8 mouse cellular contexts compared by ENCODE assay signal in the genomic region with DNA sequence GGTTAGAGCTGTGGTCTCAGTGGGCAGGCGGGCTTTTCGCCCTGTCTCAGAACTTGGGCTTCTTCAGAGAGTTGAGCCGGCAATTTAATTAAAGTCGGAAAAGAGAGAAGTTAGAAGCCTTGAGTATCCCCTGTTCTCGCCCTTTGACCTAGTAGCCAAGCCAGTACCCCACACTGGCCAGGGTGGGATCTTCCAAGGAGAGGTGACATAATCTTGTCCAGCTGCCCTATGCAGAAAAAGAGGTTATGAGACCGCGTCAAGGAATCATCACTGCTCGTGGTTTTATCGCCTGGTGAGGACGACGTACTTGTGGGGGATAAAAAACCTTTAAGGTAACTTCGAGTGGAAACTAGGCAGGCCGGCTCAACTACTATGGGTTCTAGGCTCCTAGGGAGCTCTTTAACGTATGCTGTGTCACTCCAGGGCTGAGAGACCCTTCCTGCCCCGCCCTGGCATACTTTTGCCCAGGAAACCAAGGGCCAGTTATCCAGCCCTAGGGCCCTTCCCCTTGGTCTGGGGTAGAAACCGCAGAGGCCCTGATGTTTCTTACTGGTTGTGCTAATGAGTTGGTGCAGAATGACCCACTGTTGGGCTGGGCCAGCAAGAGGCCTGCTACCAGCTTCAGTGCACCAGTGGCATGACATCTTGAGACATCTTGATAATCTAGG. TPM values are rescaled to one million over a fixed set of nuclear protein-coding genes. Genes with fewer than 3 reads are reported as not detected.
A peak's percentile ranks its signal among the peaks of the same experiment; 100 is the strongest.
DNase-seq lines count a peak whose midpoint lies in the region; ATAC-seq lines count a peak whose summit lies in the region.

No protein-coding gene starts in this region.

- no peak overlapping the region for H3K27ac ChIP-seq in kidney, embryonic 14.5 days (ENCODE audit: low read depth, low read length)
- no peak overlapping the region for H3K27ac ChIP-seq in embryonic facial prominence, embryonic 12.5 days
- peak overlapping the region; percentile 83 for H3K27ac ChIP-seq in kidney, embryonic 15.5 days

- H3K9me3 ChIP-seq in kidney, embryonic 14.5 days (ENCODE audit: control insufficient read depth, low read length): no peaks in the 10 kb centered on the region
- no peaks in the 10 kb centered on the region for H3K9me3 ChIP-seq in embryonic facial prominence, embryonic 12.5 days
- no peaks in the 10 kb centered on the region for H3K9me3 ChIP-seq in kidney, embryonic 15.5 days (replicated peaks)

- peaks cover 14% of the 10 kb centered on the region; the same call in 1 of the 2 replicates for H3K4me1 ChIP-seq in kidney, embryonic 14.5 days (ENCODE audit: control insufficient read depth, insufficient read depth, low read length)
- peaks cover 22% of the 10 kb centered on the region for H3K4me1 ChIP-seq in embryonic facial prominence, embryonic 12.5 days
- H3K4me1 ChIP-seq in kidney, embryonic 15.5 days: peaks cover 29% of the 10 kb centered on the region

- H3K4me3 ChIP-seq in kidney, embryonic 14.5 days (ENCODE audit: low read length): peak overlapping the region; percentile 77
- H3K4me3 ChIP-seq in embryonic facial prominence, embryonic 12.5 days: peak overlapping the region; percentile 74
- H3K4me3 ChIP-seq in kidney, embryonic 15.5 days (replicated peaks): peak overlapping the region; percentile 77

- 25% methylated on average over 16 of the region's 16 CpGs for WGBS in kidney, embryonic 14.5 days
- WGBS in embryonic facial prominence, embryonic 12.5 days: 18% methylated on average over 16 of the region's 16 CpGs
- WGBS in kidney, embryonic 15.5 days: 28% methylated on average over 16 of the region's 16 CpGs

- H3K4me2 ChIP-seq in kidney, embryonic 14.5 days (replicated peaks; ENCODE audit: low read depth, low read length): peak overlapping the region; percentile 98
- H3K4me2 ChIP-seq in embryonic facial prominence, embryonic 12.5 days (replicated peaks): peak overlapping the region; percentile 90
- peak overlapping the region; percentile 98 for H3K4me2 ChIP-seq in kidney, embryonic 15.5 days

- peaks cover 12% of the 10 kb centered on the region for H3K27me3 ChIP-seq in kidney, embryonic 14.5 days (ENCODE audit: control insufficient read depth, insufficient read depth, low read length)
- H3K27me3 ChIP-seq in embryonic facial prominence, embryonic 12.5 days: peaks cover 32% of the 10 kb centered on the region
- H3K27me3 ChIP-seq in kidney, embryonic 15.5 days: peaks cover 38% of the 10 kb centered on the region

- no peak for ATAC-seq in kidney, embryonic 14.5 days (ENCODE audit: low FRiP score, low TSS enrichment)
- no peak for ATAC-seq in embryonic facial prominence, embryonic 12.5 days (ENCODE audit: insufficient number of reproducible peaks, insufficient read depth, low FRiP score, low TSS enrichment)
- 0 out of 2 replicates have a peak, but pooled peaks have one; percentile 10 for ATAC-seq in kidney, embryonic 15.5 days (replicated peaks; ENCODE audit: low FRiP score)

- DNase-seq in kidney, postnatal 14 days: no peak
- DNase-seq in naive thymus-derived CD4-positive, alpha-beta T cell, adult 2 months (ENCODE audit: low read depth): peak; percentile 33
- no peak for DNase-seq in retina, embryonic 14.5 days (ENCODE audit: low spot score)
- DNase-seq in adrenal gland, adult 18-20 months (ENCODE audit: low spot score in 2 of 2): no peak
- no peak for DNase-seq in spleen, postnatal 10 days (ENCODE audit: low spot score in 2 of 2)

- H3K36me3 ChIP-seq in kidney, embryonic 14.5 days (ENCODE audit: control insufficient read depth, insufficient read depth, low read length): no peaks in the 10 kb centered on the region
- no peaks in the 10 kb centered on the region for H3K36me3 ChIP-seq in embryonic facial prominence, embryonic 12.5 days
- H3K36me3 ChIP-seq in kidney, embryonic 15.5 days: no peaks in the 10 kb centered on the region

- peak overlapping the region; percentile 83 for H3K9ac ChIP-seq in kidney, embryonic 14.5 days (ENCODE audit: low read depth, low read length)
- peak overlapping the region; percentile 74 for H3K9ac ChIP-seq in embryonic facial prominence, embryonic 12.5 days
- peak overlapping the region; percentile 77 for H3K9ac ChIP-seq in kidney, embryonic 15.5 days

RNA-seq across cellular contexts. Expression of gene Rbpms2, which starts 2.0 kb away (rescaled TPM):
- polyA plus RNA-seq in kidney, embryonic 14.5 days (2014; fragmentation: Nextera tagmentation; extraction: Ambion mirVana): 22.4 and 29.1 TPM in 2 replicates
- polyA plus RNA-seq in embryonic facial prominence, embryonic 12.5 days (2016; fragmentation: Nextera tagmentation; extraction: Ambion mirVana): 16.7 and 18.7 TPM in 2 replicates
- 29.8 and 30.3 TPM in 2 replicates for polyA plus RNA-seq in kidney, embryonic 15.5 days (2015; fragmentation: Nextera tagmentation; extraction: Ambion mirVana)
- total RNA-seq in adrenal gland, adult 18-20 months (2021): 10 to 100 TPM; 63.3 to 89.9 TPM

RNA-seq across cellular contexts. Expression of gene Oaz2, which starts 36.3 kb away (rescaled TPM):
- polyA plus RNA-seq in kidney, embryonic 14.5 days (2014; fragmentation: Nextera tagmentation; extraction: Ambion mirVana): 194 and 204 TPM in 2 replicates
- 299 TPM in 2 replicates for polyA plus RNA-seq in embryonic facial prominence, embryonic 12.5 days (2016; fragmentation: Nextera tagmentation; extraction: Ambion mirVana)
- 299 and 308 TPM in 2 replicates for polyA plus RNA-seq in kidney, embryonic 15.5 days (2015; fragmentation: Nextera tagmentation; extraction: Ambion mirVana)
- total RNA-seq in adrenal gland, adult 18-20 months (2021): 100 to 1,000 TPM; 131 to 132 TPM

RNA-seq across cellular contexts. Expression of gene Pif1, which starts 44.5 kb away (rescaled TPM):
- 9.7 and 12.5 TPM in 2 replicates for polyA plus RNA-seq in kidney, embryonic 14.5 days (2014; fragmentation: Nextera tagmentation; extraction: Ambion mirVana)
- polyA plus RNA-seq in embryonic facial prominence, embryonic 12.5 days (2016; fragmentation: Nextera tagmentation; extraction: Ambion mirVana): 21.8 and 24.5 TPM in 2 replicates
- polyA plus RNA-seq in kidney, embryonic 15.5 days (2015; fragmentation: Nextera tagmentation; extraction: Ambion mirVana): 12.7 and 17.5 TPM in 2 replicates
- total RNA-seq in adrenal gland, adult 18-20 months (2021): not detected

RNA-seq across cellular contexts. Expression of gene Plekho2, which starts 51.6 kb away (rescaled TPM):
- polyA plus RNA-seq in kidney, embryonic 14.5 days (2014; fragmentation: Nextera tagmentation; extraction: Ambion mirVana): 10.8 and 14.1 TPM in 2 replicates
- 14.6 TPM in 2 replicates for polyA plus RNA-seq in embryonic facial prominence, embryonic 12.5 days (2016; fragmentation: Nextera tagmentation; extraction: Ambion mirVana)
- polyA plus RNA-seq in kidney, embryonic 15.5 days (2015; fragmentation: Nextera tagmentation; extraction: Ambion mirVana): 14.9 and 20.0 TPM in 2 replicates
- 10 to 100 TPM; 44.9 to 52.5 TPM for total RNA-seq in adrenal gland, adult 18-20 months (2021)
